Mouse (Mus musculus) neutrophil, adult 5-6 weeks (primary cell): Measurements from ENCODE around the gene Pdzd2. TPM values are rescaled to one million over a fixed set of nuclear protein-coding genes. Genes with fewer than 3 reads are reported as not detected.
"Not testable (repeated sequence)": the region's sequence is repeated elsewhere in the genome, so short reads cannot be mapped to it uniquely, and the experiment has no call there.

Source experiments
- ATAC-seq: fragments of 151-379, 151-347 bp; 2 replicates; pipeline ENCODE4 v1.8.0; 2017; ENCODE audit warnings: mild to moderate bottlenecking, moderate TSS enrichment; ENCODE audit not compliant: insufficient number of reproducible peaks, poor library complexity, low FRiP score, severe bottlenecking; ENCODE audit errors: extremely low read depth
- total RNA-seq: library from RNA; stranded (forward); fragments of 200-1000 nt; gene quantifications from 2 replicates; pipeline ENCODE4 v1.2.3, GENCODE M21; 2017

Pdzd2 gene
- total RNA-seq, 1 experiment from 2014 or later: 4.1 TPM

GRCm38 (mm10) chr15:12377800-12378199, 361.9 kb downstream of the Pdzd2 start:
- no peak for ATAC-seq

GRCm38 (mm10) chr15:12376491-12377069, 363.1 kb downstream of the Pdzd2 start:
- ATAC-seq: no peak

- ATAC-seq: peak; percentile 73
These were observed 363.9 kb downstream of the Pdzd2 start for GRCm38 (mm10) chr15:12375641-12376311.

GRCm38 (mm10) chr15:12374916-12375315, 364.8 kb downstream of the Pdzd2 start:
- ATAC-seq: no peak

GRCm38 (mm10) chr15:12373918-12374317, 365.8 kb downstream of the Pdzd2 start:
- ATAC-seq: no peak

GRCm38 (mm10) chr15:12373496-12373895, 366.2 kb downstream of the Pdzd2 start:
- ATAC-seq: no peak

- ATAC-seq: peak; percentile 59
These were observed 368.5 kb downstream of the Pdzd2 start for GRCm38 (mm10) chr15:12371183-12371582.

GRCm38 (mm10) chr15:12370096-12370495, 369.6 kb downstream of the Pdzd2 start:
- ATAC-seq: no peak

GRCm38 (mm10) chr15:12368850-12369249, 370.9 kb downstream of the Pdzd2 start:
- no peak for ATAC-seq

GRCm38 (mm10) chr15:12368357-12368756, 371.4 kb downstream of the Pdzd2 start:
- ATAC-seq: no peak

- no peak for ATAC-seq
These were observed 372.2 kb downstream of the Pdzd2 start for GRCm38 (mm10) chr15:12367306-12368080.

- ATAC-seq: not testable (repeated sequence)
These were observed 373.0 kb downstream of the Pdzd2 start for GRCm38 (mm10) chr15:12366580-12367305.

GRCm38 (mm10) chr15:12366072-12366469, 373.7 kb downstream of the Pdzd2 start:
- no peak for ATAC-seq

GRCm38 (mm10) chr15:12365416-12366071, 374.2 kb downstream of the Pdzd2 start:
- no peak for ATAC-seq

- no peak for ATAC-seq
These were observed 375.6 kb downstream of the Pdzd2 start for GRCm38 (mm10) chr15:12364096-12364495.

- no peak for ATAC-seq
These were observed 377.1 kb downstream of the Pdzd2 start for GRCm38 (mm10) chr15:12362701-12363040.

GRCm38 (mm10) chr15:12362001-12362700, 377.6 kb downstream of the Pdzd2 start:
- ATAC-seq: no peak

- no peak for ATAC-seq
These were observed 379.1 kb downstream of the Pdzd2 start for GRCm38 (mm10) chr15:12360519-12361212.
